In genomic region chr2:164486258-164487114, GRCm38 (mm10) we compare ENCODE assay signal across 7 mouse cellular contexts. TPM values are rescaled to one million over a fixed set of nuclear protein-coding genes. Genes with fewer than 3 reads are reported as not detected.
DNase-seq lines count a peak whose midpoint lies in the region; ATAC-seq and TF ChIP-seq lines count a peak whose summit lies in the region.

No protein-coding gene starts in this region.

- WGBS in cerebellum, adult 2 months = under 1% methylated on average over 88 of the region's 90 CpGs
- under 1% methylated on average over 48 of the region's 90 CpGs for WGBS in hindbrain, embryonic 13.5 days
- WGBS in lung, embryonic 16.5 days = under 1% methylated on average over 73 of the region's 90 CpGs

- peaks cover 15% of the 10 kb centered on the region for H3K36me3 ChIP-seq in hindbrain, embryonic 13.5 days
- no peaks in the 10 kb centered on the region for H3K36me3 ChIP-seq in lung, embryonic 16.5 days (ENCODE audit: control insufficient read depth, insufficient read depth, low read length)

- H3K4me2 ChIP-seq in hindbrain, embryonic 13.5 days = peak overlapping the region; percentile 100
- peak overlapping the region; percentile 99 for H3K4me2 ChIP-seq in lung, embryonic 16.5 days (ENCODE audit: low read depth, low read length)

- in situ Hi-C loops in Patski (cut with MboI; ENCODE audit: low pct_unique_long_range_greater_than_20kb) = no loop called here

- POLR2A ChIA-PET in Patski (lab: Charles Lee) = interaction anchor here (1.0 to 2.6 kb wide), 5 partner anchors 11 to 46 kb away, joined by 3 to 10 read pairs (median 4); no protein-coding TSS in a partner anchor

- H3K9me3 ChIP-seq in hindbrain, embryonic 13.5 days = no peaks in the 10 kb centered on the region
- H3K9me3 ChIP-seq in lung, embryonic 16.5 days (ENCODE audit: control insufficient read depth, low read length) = no peaks in the 10 kb centered on the region

- 0 out of 2 replicates have a peak, but pooled peaks have one; percentile 53 for TF ChIP-seq POLR2A in cerebellum, adult 2 months (IDR thresholded peaks at IDR 0.05; ENCODE audit: borderline replicate concordance, insufficient read depth, low read length)

- CTCF ChIA-PET in Patski (lab: Charles Lee) = interaction anchor here (0.9 to 1.9 kb wide), 5 partner anchors 12 to 44 kb away, joined by 3 to 7 read pairs (median 4); no protein-coding TSS in a partner anchor

- peak overlapping the region; percentile 55 for H3K4me3 ChIP-seq in cerebellum, adult 2 months (replicated peaks; ENCODE audit: insufficient read depth, low read depth, low read length)
- H3K4me3 ChIP-seq in hindbrain, embryonic 13.5 days = peak overlapping the region; percentile 77
- peak overlapping the region; percentile 79 for H3K4me3 ChIP-seq in lung, embryonic 16.5 days (ENCODE audit: low read length)

- peaks cover 9% of the 10 kb centered on the region for H3K4me1 ChIP-seq in cerebellum, adult 2 months (ENCODE audit: control insufficient read depth, insufficient read depth, low read length)
- H3K4me1 ChIP-seq in hindbrain, embryonic 13.5 days (replicated peaks) = peaks cover 16% of the 10 kb centered on the region
- H3K4me1 ChIP-seq in lung, embryonic 16.5 days (replicated peaks; ENCODE audit: control insufficient read depth, insufficient read depth, low read length) = peaks cover 8% of the 10 kb centered on the region

- H3K9ac ChIP-seq in hindbrain, embryonic 13.5 days = peak overlapping the region; percentile 79
- H3K9ac ChIP-seq in lung, embryonic 16.5 days (ENCODE audit: low read length) = peak overlapping the region; percentile 81

- no peak for TF ChIP-seq CTCF in Patski (IDR thresholded peaks at IDR 0.05)
- TF ChIP-seq CTCF in cerebellum, adult 2 months (IDR thresholded peaks at IDR 0.05; ENCODE audit: borderline replicate concordance, insufficient read depth, low read depth, low read length) = no peak

- no peak for DNase-seq in Patski (ENCODE audit: low read depth, low spot score)
- peak; percentile 83 to 84 for DNase-seq in cerebellum, adult 2 months
- peak; percentile 38 to 68 for DNase-seq in frontal cortex, postnatal 14 days (ENCODE audit: low spot score in 2 of 2)
- peak; percentile 62 to 73 for DNase-seq in layer of hippocampus, postnatal 14 days (ENCODE audit: low spot score in 2 of 2)
- DNase-seq in retina, postnatal 1 day = peak; percentile 75

- ATAC-seq in Patski = peak; percentile 54
- ATAC-seq in hindbrain, embryonic 13.5 days (ENCODE audit: low FRiP score) = peak; percentile 72
- ATAC-seq in lung, embryonic 16.5 days (ENCODE audit: low read depth) = peak; percentile 71

- H3K27ac ChIP-seq in cerebellum, adult 2 months (ENCODE audit: insufficient read depth, low read length) = peak overlapping the region; percentile 85
- H3K27ac ChIP-seq in hindbrain, embryonic 13.5 days = no peak overlapping the region; the same call in 1 of the 2 replicates
- no peak overlapping the region for H3K27ac ChIP-seq in lung, embryonic 16.5 days (ENCODE audit: low read length)

- no peaks in the 10 kb centered on the region for H3K27me3 ChIP-seq in Patski
- H3K27me3 ChIP-seq in cerebellum, adult 2 months (ENCODE audit: control insufficient read depth, insufficient read depth, low read length) = no peaks in the 10 kb centered on the region
- H3K27me3 ChIP-seq in hindbrain, embryonic 13.5 days = peaks cover 47% of the 10 kb centered on the region
- H3K27me3 ChIP-seq in lung, embryonic 16.5 days (ENCODE audit: control insufficient read depth, insufficient read depth, low read depth, low read length) = peaks cover 9% of the 10 kb centered on the region; the same call in 1 of the 2 replicates

RNA-seq across cellular contexts. Expression of gene Dbndd2, which starts 0.6 kb away (rescaled TPM):
- 48.8 TPM for polyA plus RNA-seq in Patski (2021)
- 428 and 462 TPM in 2 replicates for polyA plus RNA-seq in cerebellum, adult 2 months (2012; rRNA removed)
- polyA plus RNA-seq in hindbrain, embryonic 13.5 days (2015; fragmentation: Nextera tagmentation; extraction: Ambion mirVana) = 12.0 and 13.8 TPM in 2 replicates
- total RNA-seq in layer of hippocampus, postnatal 14 days (2021) = 10 to 100 TPM; 87.6 to 88.0 TPM
- 13.0 and 23.4 TPM in 2 replicates for polyA plus RNA-seq in lung, embryonic 16.5 days (2015; fragmentation: Nextera tagmentation; extraction: Ambion mirVana)

RNA-seq across cellular contexts. Expression of gene Pigt, which starts 10.8 kb away (rescaled TPM):
- 136 TPM for polyA plus RNA-seq in Patski (2021)
- polyA plus RNA-seq in cerebellum, adult 2 months (2012; rRNA removed) = 103 and 109 TPM in 2 replicates
- 67.3 and 71.1 TPM in 2 replicates for polyA plus RNA-seq in hindbrain, embryonic 13.5 days (2015; fragmentation: Nextera tagmentation; extraction: Ambion mirVana)
- 10 to 100 TPM; 95.2 to 96.5 TPM for total RNA-seq in layer of hippocampus, postnatal 14 days (2021)
- polyA plus RNA-seq in lung, embryonic 16.5 days (2015; fragmentation: Nextera tagmentation; extraction: Ambion mirVana) = 62.0 and 63.2 TPM in 2 replicates

RNA-seq across cellular contexts. Expression of gene Trp53tg5, which starts 13.0 kb away (rescaled TPM):
- 0.39 TPM for polyA plus RNA-seq in Patski (2021)
- not detected in 2 replicates for polyA plus RNA-seq in cerebellum, adult 2 months (2012; rRNA removed)
- 0.18 TPM in 1 of 2 replicates, not detected in the other for polyA plus RNA-seq in hindbrain, embryonic 13.5 days (2015; fragmentation: Nextera tagmentation; extraction: Ambion mirVana)
- total RNA-seq in layer of hippocampus, postnatal 14 days (2021) = not detected
- not detected in 2 replicates for polyA plus RNA-seq in lung, embryonic 16.5 days (2015; fragmentation: Nextera tagmentation; extraction: Ambion mirVana)

RNA-seq across cellular contexts. Expression of gene Gm20458, which starts 25.7 kb away (rescaled TPM):
- 18.5 TPM for polyA plus RNA-seq in Patski (2021)
- polyA plus RNA-seq in cerebellum, adult 2 months (2012; rRNA removed) = 16.7 and 21.0 TPM in 2 replicates
- 5.0 and 5.9 TPM in 2 replicates for polyA plus RNA-seq in hindbrain, embryonic 13.5 days (2015; fragmentation: Nextera tagmentation; extraction: Ambion mirVana)
- 10 to 100 TPM; 12.7 to 18.8 TPM for total RNA-seq in layer of hippocampus, postnatal 14 days (2021)
- polyA plus RNA-seq in lung, embryonic 16.5 days (2015; fragmentation: Nextera tagmentation; extraction: Ambion mirVana) = 7.9 and 15.2 TPM in 2 replicates

RNA-seq across cellular contexts. Expression of gene Sys1, which starts 29.7 kb away (rescaled TPM):
- polyA plus RNA-seq in Patski (2021) = 55.1 TPM
- 73.7 and 75.4 TPM in 2 replicates for polyA plus RNA-seq in cerebellum, adult 2 months (2012; rRNA removed)
- polyA plus RNA-seq in hindbrain, embryonic 13.5 days (2015; fragmentation: Nextera tagmentation; extraction: Ambion mirVana) = 84.3 and 85.3 TPM in 2 replicates
- 10 to 100 TPM; 39.1 to 44.7 TPM for total RNA-seq in layer of hippocampus, postnatal 14 days (2021)
- 59.9 and 62.3 TPM in 2 replicates for polyA plus RNA-seq in lung, embryonic 16.5 days (2015; fragmentation: Nextera tagmentation; extraction: Ambion mirVana)
